ENCODE assay signal across 12 mouse cellular contexts in genomic region chr16:90849262-90849661, GRCm38 (mm10). TPM values are rescaled to one million over a fixed set of nuclear protein-coding genes. Genes with fewer than 3 reads are reported as not detected.
DNase-seq lines count a peak whose midpoint lies in the region; ATAC-seq lines count a peak whose summit lies in the region.
"Had no signal": no experiment of that assay in that cellular context is flagged by ENCODE, and none has a peak within 500 bp of the region (broad histone marks: within the 10 kb centered on the region; RNA-seq: fewer than 3 reads in every experiment).

No protein-coding gene starts in this region.

- H3K4me1 ChIP-seq in forebrain, embryonic 12.5 days = peaks cover 41% of the 10 kb centered on the region
- peaks cover 31% of the 10 kb centered on the region for H3K4me1 ChIP-seq in forebrain, embryonic 16.5 days (replicated peaks; ENCODE audit: control insufficient read depth, insufficient read depth, low read length)
- no peaks in the 10 kb centered on the region for H3K4me1 ChIP-seq in neural tube, embryonic 11.5 days (ENCODE audit: control insufficient read depth, insufficient read depth, low read length)
- H3K4me1 ChIP-seq in neural tube, embryonic 15.5 days = peaks cover 11% of the 10 kb centered on the region; the same call in 1 of the 2 replicates
- H3K4me1 ChIP-seq in limb, embryonic 13.5 days = peaks cover 41% of the 10 kb centered on the region
- no peaks in the 10 kb centered on the region for H3K4me1 ChIP-seq in stomach, embryonic 15.5 days

- no peak overlapping the region for H3K9ac ChIP-seq in forebrain, embryonic 12.5 days
- H3K9ac ChIP-seq in forebrain, embryonic 16.5 days (replicated peaks; ENCODE audit: low read depth, low read length) = no peak overlapping the region
- H3K9ac ChIP-seq in neural tube, embryonic 11.5 days (ENCODE audit: low read length) = no peak overlapping the region
- no peak overlapping the region for H3K9ac ChIP-seq in neural tube, embryonic 15.5 days (replicated peaks)
- H3K9ac ChIP-seq in limb, embryonic 13.5 days = no peak overlapping the region
- H3K9ac ChIP-seq in stomach, embryonic 15.5 days = no peak overlapping the region
- H3K9ac ChIP-seq: forebrain, embryonic 15.5 days had no signal

- no peaks in the 10 kb centered on the region for H3K27me3 ChIP-seq in forebrain, embryonic 12.5 days
- no peaks in the 10 kb centered on the region for H3K27me3 ChIP-seq in forebrain, embryonic 16.5 days (replicated peaks; ENCODE audit: control insufficient read depth, insufficient read depth, low read length)
- H3K27me3 ChIP-seq in neural tube, embryonic 11.5 days (ENCODE audit: control insufficient read depth, insufficient read depth, low read length) = no peaks in the 10 kb centered on the region
- no peaks in the 10 kb centered on the region for H3K27me3 ChIP-seq in neural tube, embryonic 15.5 days (replicated peaks)
- no peaks in the 10 kb centered on the region for H3K27me3 ChIP-seq in limb, embryonic 13.5 days
- H3K27me3 ChIP-seq in stomach, embryonic 15.5 days (replicated peaks) = no peaks in the 10 kb centered on the region
- H3K27me3 ChIP-seq: forebrain, embryonic 15.5 days had no signal

- WGBS in forebrain, embryonic 12.5 days = 50% methylated on average over 12 of the region's 12 CpGs
- 48% methylated on average over 12 of the region's 12 CpGs for WGBS in forebrain, embryonic 16.5 days
- 41% methylated on average over 12 of the region's 12 CpGs for WGBS in neural tube, embryonic 11.5 days
- WGBS in neural tube, embryonic 15.5 days = 46% methylated on average over 12 of the region's 12 CpGs
- WGBS in limb, embryonic 13.5 days = 54% methylated on average over 12 of the region's 12 CpGs
- WGBS in stomach, embryonic 15.5 days = 46% methylated on average over 12 of the region's 12 CpGs

- no peak overlapping the region for H3K4me3 ChIP-seq in forebrain, embryonic 12.5 days (replicated peaks)
- no peak overlapping the region for H3K4me3 ChIP-seq in forebrain, embryonic 16.5 days (replicated peaks; ENCODE audit: low read length)
- no peak overlapping the region for H3K4me3 ChIP-seq in neural tube, embryonic 11.5 days (ENCODE audit: low read depth, low read length)
- H3K4me3 ChIP-seq in neural tube, embryonic 15.5 days (replicated peaks) = no peak overlapping the region
- no peak overlapping the region for H3K4me3 ChIP-seq in limb, embryonic 13.5 days
- no peak overlapping the region for H3K4me3 ChIP-seq in stomach, embryonic 15.5 days (replicated peaks)
- H3K4me3 ChIP-seq: forebrain, embryonic 15.5 days had no signal

- H3K36me3 ChIP-seq in forebrain, embryonic 12.5 days (replicated peaks) = no peaks in the 10 kb centered on the region
- H3K36me3 ChIP-seq in forebrain, embryonic 16.5 days (ENCODE audit: control insufficient read depth, insufficient read depth) = no peaks in the 10 kb centered on the region
- H3K36me3 ChIP-seq in neural tube, embryonic 11.5 days (ENCODE audit: control insufficient read depth, insufficient read depth, low read length) = no peaks in the 10 kb centered on the region
- no peaks in the 10 kb centered on the region for H3K36me3 ChIP-seq in neural tube, embryonic 15.5 days
- no peaks in the 10 kb centered on the region for H3K36me3 ChIP-seq in limb, embryonic 13.5 days
- no peaks in the 10 kb centered on the region for H3K36me3 ChIP-seq in stomach, embryonic 15.5 days
- H3K36me3 ChIP-seq: forebrain, embryonic 15.5 days had no signal

- no peaks in the 10 kb centered on the region for H3K9me3 ChIP-seq in forebrain, embryonic 12.5 days
- H3K9me3 ChIP-seq in forebrain, embryonic 16.5 days (ENCODE audit: control insufficient read depth, low read length) = no peaks in the 10 kb centered on the region
- no peaks in the 10 kb centered on the region for H3K9me3 ChIP-seq in neural tube, embryonic 11.5 days (ENCODE audit: control insufficient read depth, low read length)
- H3K9me3 ChIP-seq in neural tube, embryonic 15.5 days (replicated peaks) = no peaks in the 10 kb centered on the region
- no peaks in the 10 kb centered on the region for H3K9me3 ChIP-seq in limb, embryonic 13.5 days
- no peaks in the 10 kb centered on the region for H3K9me3 ChIP-seq in stomach, embryonic 15.5 days
- H3K9me3 ChIP-seq: forebrain, embryonic 15.5 days had no signal

- peak; percentile 48; the same call in 1 of the 2 replicates for ATAC-seq in forebrain, embryonic 12.5 days (ENCODE audit: low FRiP score)
- ATAC-seq in forebrain, embryonic 16.5 days = no peak
- peak; percentile 42; the same call in 1 of the 2 replicates for ATAC-seq in neural tube, embryonic 11.5 days (ENCODE audit: insufficient read depth, low FRiP score, low TSS enrichment)
- ATAC-seq in neural tube, embryonic 15.5 days (ENCODE audit: low FRiP score) = no peak
- ATAC-seq in limb, embryonic 13.5 days (ENCODE audit: low FRiP score, low read depth) = peak; percentile 35
- ATAC-seq in stomach, embryonic 15.5 days (ENCODE audit: insufficient read depth, low FRiP score, low read depth) = 0 out of 2 replicates have a peak, but pooled peaks have one; percentile 18
- ATAC-seq: forebrain, embryonic 15.5 days had no signal

- H3K27ac ChIP-seq in forebrain, embryonic 12.5 days = no peak overlapping the region
- H3K27ac ChIP-seq in forebrain, embryonic 16.5 days (ENCODE audit: low read length) = no peak overlapping the region
- no peak overlapping the region for H3K27ac ChIP-seq in neural tube, embryonic 11.5 days (ENCODE audit: low read depth, low read length)
- no peak overlapping the region for H3K27ac ChIP-seq in neural tube, embryonic 15.5 days (replicated peaks)
- H3K27ac ChIP-seq in limb, embryonic 13.5 days = no peak overlapping the region
- no peak overlapping the region for H3K27ac ChIP-seq in stomach, embryonic 15.5 days
- H3K27ac ChIP-seq: forebrain, embryonic 15.5 days; macrophage had no signal

- no peak overlapping the region for H3K4me2 ChIP-seq in forebrain, embryonic 12.5 days
- H3K4me2 ChIP-seq in forebrain, embryonic 16.5 days (ENCODE audit: low read length) = no peak overlapping the region
- H3K4me2 ChIP-seq in neural tube, embryonic 11.5 days (ENCODE audit: low read depth) = no peak overlapping the region
- no peak overlapping the region for H3K4me2 ChIP-seq in neural tube, embryonic 15.5 days
- no peak overlapping the region for H3K4me2 ChIP-seq in limb, embryonic 13.5 days (replicated peaks)
- H3K4me2 ChIP-seq in stomach, embryonic 15.5 days = no peak overlapping the region
- H3K4me2 ChIP-seq: forebrain, embryonic 15.5 days had no signal

- DNase-seq in neural tube, embryonic 11.5 days (ENCODE audit: low spot score) = peak; percentile 60
- DNase-seq in right cerebral cortex, postnatal 36 days (ENCODE audit: low spot score in 2 of 2) = no peak
- no peak for DNase-seq in left cerebral cortex, adult 8-10 months (ENCODE audit: low spot score in 2 of 2)
- DNase-seq: cerebellum, adult 9-11 months had no signal

RNA-seq across cellular contexts. Expression of gene Eva1c, which starts 22.7 kb away (rescaled TPM):
- 2.6 and 3.6 TPM in 2 replicates for polyA plus RNA-seq in forebrain, embryonic 12.5 days (2016; fragmentation: Nextera tagmentation; extraction: Ambion mirVana)
- polyA plus RNA-seq in forebrain, embryonic 16.5 days (2015; fragmentation: Nextera tagmentation; extraction: Ambion mirVana) = 5.9 and 7.2 TPM in 2 replicates
- polyA plus RNA-seq in neural tube, embryonic 11.5 days (2014; fragmentation: Nextera tagmentation; extraction: Ambion mirVana) = 0.73 and 0.95 TPM in 2 replicates
- polyA plus RNA-seq in neural tube, embryonic 15.5 days (2015; fragmentation: Nextera tagmentation; extraction: Ambion mirVana) = 2.6 and 3.5 TPM in 2 replicates
- polyA plus RNA-seq in limb, embryonic 13.5 days (2015; fragmentation: Nextera tagmentation; extraction: Ambion mirVana) = 1.5 and 2.6 TPM in 2 replicates
- polyA plus RNA-seq in stomach, embryonic 15.5 days (2015; fragmentation: Nextera tagmentation; extraction: Ambion mirVana) = 1.7 and 1.9 TPM in 2 replicates
- 1 to 10 TPM; 3.3 to 4.4 (median 3.8) TPM for total RNA-seq in left cerebral cortex, adult 8-10 months (2022)
- total RNA-seq: neutrophil, adult 5-6 weeks had no signal
- polyA plus RNA-seq: macrophage had no signal

RNA-seq across cellular contexts. Expression of gene Urb1, which starts 39.0 kb away (rescaled TPM):
- 13.6 and 13.9 TPM in 2 replicates for polyA plus RNA-seq in forebrain, embryonic 12.5 days (2016; fragmentation: Nextera tagmentation; extraction: Ambion mirVana)
- 9.7 and 11.7 TPM in 2 replicates for polyA plus RNA-seq in forebrain, embryonic 16.5 days (2015; fragmentation: Nextera tagmentation; extraction: Ambion mirVana)
- polyA plus RNA-seq in neural tube, embryonic 11.5 days (2014; fragmentation: Nextera tagmentation; extraction: Ambion mirVana) = 12.8 and 14.0 TPM in 2 replicates
- 8.2 and 8.3 TPM in 2 replicates for polyA plus RNA-seq in neural tube, embryonic 15.5 days (2015; fragmentation: Nextera tagmentation; extraction: Ambion mirVana)
- 9.4 and 11.8 TPM in 2 replicates for polyA plus RNA-seq in limb, embryonic 13.5 days (2015; fragmentation: Nextera tagmentation; extraction: Ambion mirVana)
- polyA plus RNA-seq in stomach, embryonic 15.5 days (2015; fragmentation: Nextera tagmentation; extraction: Ambion mirVana) = 6.4 and 9.0 TPM in 2 replicates
- total RNA-seq in left cerebral cortex, adult 8-10 months (2022) = 10 to 100 TPM; 15.5 to 18.9 (median 16.8) TPM

Comparison
In these comparisons a context has a peak if more than half of its experiments do, and no peak if none do; other contexts are left out.
1. ATAC-seq: peak in forebrain, embryonic 12.5 days (single experiment), neural tube, embryonic 11.5 days (single experiment), limb, embryonic 13.5 days (single experiment) and stomach, embryonic 15.5 days (single experiment); none in forebrain, embryonic 16.5 days (single experiment) and neural tube, embryonic 15.5 days (single experiment).